ENCODE assay signal across 13 mouse cellular contexts in the genomic region with DNA sequence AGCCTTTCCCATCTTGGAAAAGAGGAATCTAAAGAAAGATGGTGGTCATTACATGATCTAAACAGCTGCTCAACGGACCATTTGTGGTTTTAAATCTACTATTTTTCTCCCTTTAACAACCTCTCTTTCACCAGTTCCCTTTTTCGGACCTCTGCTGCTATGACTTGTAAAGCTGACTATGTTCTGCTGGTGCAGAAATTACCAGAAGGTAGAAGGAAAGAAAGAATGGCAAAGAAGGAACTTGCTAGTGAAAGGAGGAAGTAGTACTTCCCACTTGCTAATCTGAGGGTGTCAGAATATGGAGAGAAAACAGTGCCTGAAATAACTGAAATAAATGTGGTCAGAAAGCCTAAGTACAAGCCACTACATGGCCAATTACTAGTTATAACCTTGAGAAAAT.
"Had no signal": no experiment of that assay in that cellular context is flagged by ENCODE, and none has a peak within 500 bp of the region (broad histone marks: within the 10 kb centered on the region; RNA-seq: fewer than 3 reads in every experiment).

No protein-coding gene starts in this region.

- H3K4me3 ChIP-seq: layer of hippocampus, adult 2 months; limb, embryonic 13.5 days; midbrain, embryonic 10.5 days had no signal

- DNase-seq: kidney, adult 18-20 months; kidney, postnatal 10 days; kidney, postnatal 4 days; left cerebral cortex, postnatal 4 days; lung, adult 18-20 months; right cerebral cortex, adult 18-20 months; right cerebral cortex, postnatal 25 days; spleen, adult 18-20 months; thymus, postnatal 4 days had no signal

- H3K27ac ChIP-seq: layer of hippocampus, adult 2 months; limb, embryonic 13.5 days; liver, embryonic 14.5 days; midbrain, embryonic 10.5 days had no signal
